Mouse (Mus musculus): Measurements from ENCODE around the gene Pced1a. TPM values are rescaled to one million over a fixed set of nuclear protein-coding genes. Genes with fewer than 3 reads are reported as not detected.
"Not testable (repeated sequence)": the region's sequence is repeated elsewhere in the genome, so short reads cannot be mapped to it uniquely, and the experiment has no call there.

Pced1a gene
- polyA plus RNA-seq, 2 experiments from 2014 or later = 10.1 to 17.8 TPM

GRCm38 (mm10) chr2:130388796-130389195, 35.7 kb downstream of the Pced1a start:
- ATAC-seq = no peak

- no peak for ATAC-seq
Measured at GRCm38 (mm10) chr2:130386212-130386611, 38.3 kb downstream of the Pced1a start.

GRCm38 (mm10) chr2:130383895-130384294, 40.6 kb downstream of the Pced1a start:
- ATAC-seq = no peak

GRCm38 (mm10) chr2:130383205-130383604, 41.3 kb downstream of the Pced1a start:
- no peak for ATAC-seq

- ATAC-seq = no peak
Measured at GRCm38 (mm10) chr2:130374951-130375350, 49.5 kb downstream of the Pced1a start.

GRCm38 (mm10) chr2:130373026-130373425, 51.5 kb downstream of the Pced1a start:
- not testable (repeated sequence) for ATAC-seq

GRCm38 (mm10) chr2:130367386-130367785, 57.1 kb downstream of the Pced1a start:
- no peak for ATAC-seq

Other genes starting within 250 kb of the Pced1a start
- gene Snrpb, start 245.3 kb downstream of the Pced1a start, polyA plus RNA-seq (2017; shearing (Covaris generic)) = 100 to 1,000 TPM; 292 to 325 TPM
- not detected for gene Tmc2, start 229.5 kb downstream of the Pced1a start, polyA plus RNA-seq (2017; shearing (Covaris generic))
- gene Nop56, start 150.3 kb downstream of the Pced1a start, polyA plus RNA-seq (2017; shearing (Covaris generic)) = 100 to 1,000 TPM; 390 to 407 TPM
- gene Idh3b, start 140.2 kb downstream of the Pced1a start, polyA plus RNA-seq (2017; shearing (Covaris generic)) = 100 to 1,000 TPM; 142 to 200 TPM
- not detected for gene Ebf4, start 129.5 kb downstream of the Pced1a start, polyA plus RNA-seq (2017; shearing (Covaris generic))
- under 1 TPM in 1 of 2 experiments, not detected in 1; 0.48 TPM for gene Cpxm1, start 27.1 kb downstream of the Pced1a start, polyA plus RNA-seq (2017; shearing (Covaris generic))
- gene Gm28372, start 19.5 kb downstream of the Pced1a start, polyA plus RNA-seq (2017; shearing (Covaris generic)) = not detected
- not detected for gene 1700020A23Rik, start 19.4 kb downstream of the Pced1a start, polyA plus RNA-seq (2017; shearing (Covaris generic))
- gene Tmem239, start 18.2 kb downstream of the Pced1a start, polyA plus RNA-seq (2017; shearing (Covaris generic)) = not detected
- 100 to 1,000 TPM; 243 to 271 TPM for gene Vps16, start 362 bp downstream of the Pced1a start, polyA plus RNA-seq (2017; shearing (Covaris generic))
- 10 to 100 TPM; 62.5 to 63.1 TPM for gene Ptpra, start 25.6 kb upstream of the Pced1a start, polyA plus RNA-seq (2017; shearing (Covaris generic))
- gene Mrps26, start 139.0 kb upstream of the Pced1a start, polyA plus RNA-seq (2017; shearing (Covaris generic)) = 10 to 100 TPM; 22.9 to 28.7 TPM
- not detected for gene Oxt, start 151.5 kb upstream of the Pced1a start, polyA plus RNA-seq (2017; shearing (Covaris generic))
- gene Avp, start 157.9 kb upstream of the Pced1a start, polyA plus RNA-seq (2017; shearing (Covaris generic)) = not detected
- gene Fastkd5, start 205.3 kb upstream of the Pced1a start, polyA plus RNA-seq (2017; shearing (Covaris generic)) = 10 to 100 TPM; 12.0 to 12.5 TPM
- 10 to 100 TPM in 1 of 2 experiments, 1 to 10 TPM in 1; 8.4 to 14.8 TPM for gene Ubox5, start 205.3 kb upstream of the Pced1a start, polyA plus RNA-seq (2017; shearing (Covaris generic))
- under 1 TPM; 0.15 to 0.35 TPM for gene Lzts3, start 218.1 kb upstream of the Pced1a start, polyA plus RNA-seq (2017; shearing (Covaris generic))
- 100 to 1,000 TPM; 121 to 145 TPM for gene Ddrgk1, start 240.0 kb upstream of the Pced1a start, polyA plus RNA-seq (2017; shearing (Covaris generic))
- 10 to 100 TPM; 43.6 to 49.7 TPM for gene Itpa, start 242.9 kb upstream of the Pced1a start, polyA plus RNA-seq (2017; shearing (Covaris generic))